ENCODE assay signal across 8 mouse cellular contexts in the genomic region with DNA sequence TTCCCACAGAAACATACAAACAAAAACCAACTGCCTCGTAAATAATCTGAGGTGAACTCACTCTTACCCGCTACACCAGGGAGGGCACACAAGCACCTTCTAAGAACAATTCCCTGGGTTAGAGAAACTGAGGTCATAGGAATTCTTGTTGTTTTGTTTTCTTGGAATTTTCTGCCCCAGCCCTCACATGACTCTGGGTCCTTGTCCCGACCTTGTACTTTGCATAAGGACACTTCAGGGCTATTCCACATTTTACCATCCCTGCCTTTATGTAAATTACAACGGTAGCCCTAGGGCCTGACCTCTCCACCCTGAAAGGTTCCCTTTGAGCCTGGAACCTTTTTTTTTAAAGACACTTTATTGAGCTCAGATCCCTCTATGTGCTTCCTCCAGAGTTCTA. TPM values are rescaled to one million over a fixed set of nuclear protein-coding genes. Genes with fewer than 3 reads are reported as not detected.
DNase-seq lines count a peak whose midpoint lies in the region; ATAC-seq and TF ChIP-seq lines count a peak whose summit lies in the region.

TSS of gene Hsp90aa1 (minus strand) at position 173 of the 400 bp plus-strand sequence.

- H3K4me2 ChIP-seq in midbrain, embryonic 13.5 days (replicated peaks), result no peak within 1 kb of the TSS

- H3K27ac ChIP-seq in left cerebral cortex, adult 2 months, result no peak within 1 kb of the TSS
- H3K27ac ChIP-seq in bone marrow macrophage, adult 2 months (ENCODE audit: insufficient read depth, low read depth, low read length), result peak within 1 kb of the TSS; percentile 76
- no peak within 1 kb of the TSS for H3K27ac ChIP-seq in midbrain, embryonic 13.5 days

- 58% methylated on average over 4 of the region's 4 CpGs for WGBS in midbrain, embryonic 13.5 days

- ATAC-seq in midbrain, embryonic 13.5 days, result no peak

- H3K4me3 ChIP-seq in left cerebral cortex, adult 2 months, result no peak within 1 kb of the TSS
- H3K4me3 ChIP-seq in bone marrow macrophage, adult 2 months (ENCODE audit: insufficient read depth, low read length), result peak within 1 kb of the TSS; percentile 41
- no peak within 1 kb of the TSS for H3K4me3 ChIP-seq in midbrain, embryonic 13.5 days (replicated peaks)

- H3K4me1 ChIP-seq in bone marrow macrophage, adult 2 months (ENCODE audit: control insufficient read depth, insufficient read depth, low read length), result peaks cover 66% of the 10 kb centered on the region
- H3K4me1 ChIP-seq in midbrain, embryonic 13.5 days (replicated peaks), result peaks cover 20% of the 10 kb centered on the region

- H3K27me3 ChIP-seq in midbrain, embryonic 13.5 days, result no peaks in the 10 kb centered on the region

- no peaks in the 10 kb centered on the region for H3K36me3 ChIP-seq in midbrain, embryonic 13.5 days

- H3K9me3 ChIP-seq in midbrain, embryonic 13.5 days, result no peaks in the 10 kb centered on the region

- intact Hi-C loops in left cerebral cortex, adult 2 months (cut with DNase I), result loop anchor here (5.0 kb wide), 1 partner anchor 270 kb away; no protein-coding TSS in a partner anchor

- 0 out of 2 replicates have a peak within 1 kb of the TSS, but pooled peaks have one; percentile 23 for H3K9ac ChIP-seq in midbrain, embryonic 13.5 days (replicated peaks)

- DNase-seq in left cerebral cortex, adult 2 months (ENCODE audit: extremely low spot score in 1 of 2, low spot score in 2 of 2), result no peak
- no peak for DNase-seq in left cerebral cortex, adult 11 months (ENCODE audit: low spot score)
- no peak for DNase-seq in gonadal fat pad, adult 2 months (ENCODE audit: low read depth)
- DNase-seq in layer of hippocampus, postnatal 10 days (ENCODE audit: low spot score in 2 of 2), result no peak
- no peak for DNase-seq in cerebellum, adult 8-10 months
- no peak for DNase-seq in kidney, adult 11 months

- TF ChIP-seq CTCF in left cerebral cortex, adult 2 months (IDR thresholded peaks at IDR 0.05), result no peak
- no peak for TF ChIP-seq CTCF in bone marrow macrophage, adult 2 months (IDR thresholded peaks at IDR 0.05; ENCODE audit: low read depth, low read length)

- TF ChIP-seq POLR2A in bone marrow macrophage, adult 2 months (IDR thresholded peaks at IDR 0.05; ENCODE audit: borderline replicate concordance, low read depth, low read length), result no peak

RNA-seq across cellular contexts. Expression of gene Hsp90aa1, which starts in this region (rescaled TPM):
- total RNA-seq in left cerebral cortex, adult 2 months (2021), result 1,000 to 10,000 TPM in 1 of 2 experiments, 100 to 1,000 TPM in 1; 993 to 1,084 TPM
- polyA plus RNA-seq in bone marrow macrophage, adult 2 months (2012; ENCODE audit: insufficient read depth, insufficient read length, missing spikeins), result 156 and 159 TPM in 2 replicates
- polyA plus RNA-seq in gonadal fat pad, adult 2 months (2012; rRNA removed), result 101 and 113 TPM in 2 replicates
- total RNA-seq in layer of hippocampus, postnatal 10 days (2021), result 1,000 to 10,000 TPM; 1,024 to 1,059 TPM
- 1,494 and 1,520 TPM in 2 replicates for polyA plus RNA-seq in midbrain, embryonic 13.5 days (2015; fragmentation: Nextera tagmentation; extraction: Ambion mirVana)
